Mouse (Mus musculus) common myeloid progenitor, adult 5-6 weeks (primary cell): ENCODE data around the gene Tasp1. TPM values are rescaled to one million over a fixed set of nuclear protein-coding genes. Genes with fewer than 3 reads are reported as not detected.
"Not testable (repeated sequence)": the region's sequence is repeated elsewhere in the genome, so short reads cannot be mapped to it uniquely, and the experiment has no call there.

Experiments used
- ATAC-seq: replicated peaks from 2 replicates; pipeline ENCODE4 v1.8.0; 2016; ENCODE audit warnings: low read depth, mild to moderate bottlenecking, moderate TSS enrichment, inconsistent platforms; ENCODE audit not compliant: poor library complexity, severe bottlenecking
- total RNA-seq: library from RNA; stranded (forward); fragments of 200-1000, 187-1606 nt; gene quantifications from 2 replicates; pipeline ENCODE4 v1.2.3, GENCODE M21; 2017

The Tasp1 gene
- total RNA-seq, 1 experiment from 2014 or later: 26.5 TPM

GRCm38 (mm10) chr2:140060092-140060867 lies 6.3 kb downstream of the Tasp1 start:
- ATAC-seq: peak; percentile 27; the same call in 1 of the 2 replicates

- ATAC-seq: peak; percentile 75
Measured at GRCm38 (mm10) chr2:140058125-140058524, 8.5 kb downstream of the Tasp1 start.

DNA sequence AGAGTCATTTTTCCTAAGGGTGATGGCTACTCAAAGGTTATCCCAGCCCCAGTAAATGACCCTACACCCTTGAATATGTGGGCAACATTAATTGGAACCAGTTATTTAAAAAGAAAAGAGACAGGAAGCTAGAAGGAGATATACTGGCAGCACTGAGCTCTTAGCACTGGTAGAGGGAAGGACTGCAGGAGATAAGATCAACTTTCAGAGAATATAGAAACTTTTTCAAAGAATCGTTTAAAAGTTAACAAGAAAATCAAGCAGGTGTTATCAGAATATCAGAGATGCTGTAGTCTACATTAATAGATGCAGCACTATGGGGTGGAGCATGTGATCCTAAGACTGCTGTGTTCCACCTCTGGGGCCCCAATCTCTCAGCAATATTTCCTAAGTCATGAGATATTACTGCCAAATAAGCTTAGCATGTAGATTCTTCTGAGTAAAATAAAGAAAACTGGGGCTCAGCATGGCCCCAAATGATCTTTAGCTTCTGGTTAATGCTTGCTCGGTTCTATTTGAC lies 14.9 kb downstream of the Tasp1 start:
- ATAC-seq: no peak

- no peak for ATAC-seq
Measured at GRCm38 (mm10) chr2:140042522-140043131, 24.0 kb downstream of the Tasp1 start.

- ATAC-seq: no peak
Measured at GRCm38 (mm10) chr2:140042081-140042480, 24.5 kb downstream of the Tasp1 start.

- ATAC-seq: no peak
Measured at GRCm38 (mm10) chr2:140037459-140037858, 29.1 kb downstream of the Tasp1 start.

DNA sequence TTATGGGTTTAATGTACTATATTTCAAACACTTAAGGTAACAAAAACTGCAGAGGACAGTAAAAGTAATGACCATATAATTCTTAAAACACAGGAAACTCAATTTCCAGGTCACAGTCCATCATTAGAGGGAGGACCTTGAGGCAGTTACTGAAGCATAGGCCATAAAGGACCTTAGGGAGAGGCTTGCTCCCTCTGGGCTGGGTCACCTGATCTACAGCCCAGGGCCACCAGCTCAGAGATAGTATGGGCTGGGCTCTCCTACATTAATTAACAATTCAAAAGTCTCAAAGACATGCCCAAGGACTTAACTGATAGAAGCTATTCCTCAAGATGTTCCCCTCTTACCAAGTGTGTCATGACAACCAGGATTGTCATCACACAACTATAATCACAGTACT lies 29.8 kb downstream of the Tasp1 start:
- ATAC-seq: no peak

- no peak for ATAC-seq
Measured at GRCm38 (mm10) chr2:140024937-140025336, 41.7 kb downstream of the Tasp1 start.

- 0 out of 2 replicates have a peak, but pooled peaks have one; percentile 11 for ATAC-seq
Measured at GRCm38 (mm10) chr2:140007406-140007805, 59.2 kb downstream of the Tasp1 start.

DNA sequence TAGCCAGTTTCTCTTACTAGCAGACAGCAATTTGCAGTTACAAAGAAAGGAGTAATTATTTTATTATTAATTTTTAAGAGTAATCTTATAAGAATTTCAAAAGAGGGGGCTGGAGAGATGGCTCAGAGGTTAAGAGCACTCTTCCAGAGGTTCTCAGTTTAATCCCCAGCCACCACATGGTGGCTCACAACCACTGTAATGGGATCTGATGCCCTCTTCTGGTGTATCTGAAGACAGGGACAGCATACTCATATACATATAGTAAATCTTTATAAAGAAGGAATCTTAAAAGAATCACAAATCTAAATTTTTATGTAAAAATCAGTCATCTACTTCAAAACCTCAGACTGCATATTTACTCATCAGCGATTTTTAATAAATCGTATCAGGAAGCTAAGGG lies 68.4 kb downstream of the Tasp1 start:
- no peak for ATAC-seq

DNA sequence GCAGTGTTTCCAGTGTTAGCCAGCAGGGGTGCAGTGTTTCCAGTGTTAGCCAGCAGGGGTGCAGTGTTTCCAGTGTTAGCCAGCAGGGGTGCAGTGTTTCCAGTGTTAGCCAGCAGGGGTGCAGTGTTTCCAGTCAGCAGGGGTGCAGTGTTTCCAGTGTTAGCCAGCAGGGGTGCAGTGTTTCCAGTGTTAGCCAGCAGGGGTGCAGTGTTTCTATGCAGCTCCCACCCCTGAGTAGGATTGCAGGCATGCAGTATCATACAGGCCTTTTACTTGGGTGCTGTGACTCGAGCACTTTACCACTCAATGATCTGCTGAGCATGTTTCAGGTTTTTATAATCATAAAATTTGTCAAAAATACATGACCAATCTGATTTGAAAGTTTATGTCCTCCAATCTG lies 76.7 kb downstream of the Tasp1 start:
- not testable (repeated sequence) for ATAC-seq

- no peak for ATAC-seq
Measured at GRCm38 (mm10) chr2:139967451-139967850, 99.2 kb downstream of the Tasp1 start.

- ATAC-seq: peak; percentile 69
Measured at GRCm38 (mm10) chr2:139966288-139966687, 100.3 kb downstream of the Tasp1 start.

- no peak for ATAC-seq
Measured at GRCm38 (mm10) chr2:139948843-139949242, 117.8 kb downstream of the Tasp1 start.

- no peak for ATAC-seq
Measured at GRCm38 (mm10) chr2:139937581-139937980, 129.0 kb downstream of the Tasp1 start.

GRCm38 (mm10) chr2:139934577-139934976 lies 132.0 kb downstream of the Tasp1 start:
- ATAC-seq: no peak

DNA sequence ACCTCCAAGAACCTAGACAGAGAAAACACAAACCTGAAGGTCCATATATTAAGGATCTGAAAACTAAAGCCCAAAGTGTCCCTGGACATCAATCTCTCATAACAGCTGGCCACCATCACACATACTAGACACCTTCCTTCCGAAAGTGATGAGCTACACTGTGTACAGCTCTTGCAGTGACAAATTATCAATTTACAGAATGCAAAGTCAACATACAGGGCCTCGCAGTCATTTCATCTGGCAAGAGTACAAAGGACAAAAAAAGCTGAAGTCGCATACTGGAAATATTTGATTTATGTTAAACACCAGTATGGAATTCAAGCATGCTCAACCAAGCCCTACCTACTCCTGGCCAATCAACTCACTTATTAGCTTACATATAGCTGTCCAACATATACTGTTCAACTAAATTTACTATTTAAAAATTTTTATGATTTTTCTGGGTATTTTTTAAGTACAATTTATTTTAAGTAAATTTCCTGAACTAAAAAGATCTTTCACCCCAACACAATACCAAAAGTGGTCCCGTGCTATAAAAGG lies 132.5 kb downstream of the Tasp1 start:
- ATAC-seq: no peak

- ATAC-seq: no peak
Measured at GRCm38 (mm10) chr2:139932211-139932610, 134.4 kb downstream of the Tasp1 start.

DNA sequence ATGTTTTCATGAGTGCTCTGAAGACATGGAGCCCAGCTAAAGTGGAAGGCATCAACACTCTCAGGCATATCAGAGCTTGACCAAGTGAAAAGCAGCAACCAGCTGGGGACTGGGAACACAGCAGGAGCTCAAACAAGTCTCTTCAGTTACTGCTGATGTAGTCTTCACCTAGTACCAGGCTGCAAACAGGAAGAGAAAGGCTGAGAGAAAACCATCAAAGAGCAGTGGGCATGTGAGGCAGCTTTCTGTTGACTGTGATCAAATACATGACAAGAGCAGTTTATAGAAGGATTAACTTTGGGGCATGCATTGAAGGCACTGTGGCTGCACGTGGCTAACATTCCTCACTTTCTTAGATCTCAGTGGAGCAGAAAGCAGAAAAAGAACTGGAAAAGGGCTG lies 141.7 kb downstream of the Tasp1 start:
- ATAC-seq: no peak

DNA sequence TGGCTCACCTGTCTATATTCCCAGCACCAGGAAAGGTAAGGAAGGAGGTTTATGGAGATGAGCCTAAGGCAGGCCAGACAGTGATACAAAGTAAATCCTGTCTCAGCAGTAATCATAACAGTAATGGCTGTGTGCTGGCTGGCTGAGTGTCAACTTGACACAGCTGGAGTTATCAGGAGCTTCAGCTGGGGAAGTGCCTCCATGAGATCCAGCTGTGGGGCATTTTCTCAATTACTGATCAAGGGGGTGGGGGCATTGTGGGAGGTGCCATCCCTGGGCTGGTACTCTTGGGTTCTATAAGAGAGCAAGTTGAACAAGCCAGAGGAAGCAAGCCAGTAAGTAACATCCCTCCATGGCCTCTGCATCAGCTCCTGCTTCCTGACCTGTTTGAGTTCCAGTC lies 145.2 kb downstream of the Tasp1 start:
- not testable (repeated sequence) for ATAC-seq

- peak; percentile 36; the same call in 1 of the 2 replicates for ATAC-seq
Measured at GRCm38 (mm10) chr2:139919757-139920156, 146.8 kb downstream of the Tasp1 start.
